Mouse (Mus musculus) adrenal gland, adult (tissue): ENCODE results near the gene Ldhal6b.
"Not testable (repeated sequence)": the region's sequence is repeated elsewhere in the genome, so short reads cannot be mapped to it uniquely, and the experiment has no call there.

Source experiments
- DNase-seq, 2 experiments: peaks; one replicate each; pipeline ENCODE4 v3.0.0; 2022 to 2023; ENCODE audit warnings: low spot score in 1 of 2; ENCODE audit not compliant: inconsistent age in 2 of 2

Ldhal6b gene

DNA sequence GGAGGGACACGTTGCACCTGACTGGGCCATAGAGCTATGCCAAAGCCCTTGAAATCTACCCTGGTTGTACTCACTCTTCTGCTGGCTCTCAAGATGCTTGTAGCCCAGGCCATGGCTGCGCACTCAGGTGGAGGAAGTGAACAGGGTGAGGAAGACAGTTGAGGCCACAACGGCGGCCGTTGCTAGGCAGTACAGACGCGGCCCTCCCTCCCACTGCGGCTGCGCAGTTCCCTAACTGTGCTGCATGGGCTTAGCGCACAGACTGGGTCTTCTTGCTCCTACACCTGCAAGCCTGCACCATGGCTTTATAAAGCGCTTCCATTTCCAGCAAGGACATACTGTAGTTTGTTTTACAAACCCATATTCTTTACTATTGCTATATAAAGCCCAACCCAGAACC is at the start of gene Ldhal6b:
Gene Ldhal6b, minus strand, starts transcription at position 223 of the 400 bp plus-strand sequence.
- no peak for DNase-seq

- no peak for DNase-seq
Measured at GRCm38 (mm10) chr17:5467177-5467576, 48.6 kb upstream of the Ldhal6b start.

DNA sequence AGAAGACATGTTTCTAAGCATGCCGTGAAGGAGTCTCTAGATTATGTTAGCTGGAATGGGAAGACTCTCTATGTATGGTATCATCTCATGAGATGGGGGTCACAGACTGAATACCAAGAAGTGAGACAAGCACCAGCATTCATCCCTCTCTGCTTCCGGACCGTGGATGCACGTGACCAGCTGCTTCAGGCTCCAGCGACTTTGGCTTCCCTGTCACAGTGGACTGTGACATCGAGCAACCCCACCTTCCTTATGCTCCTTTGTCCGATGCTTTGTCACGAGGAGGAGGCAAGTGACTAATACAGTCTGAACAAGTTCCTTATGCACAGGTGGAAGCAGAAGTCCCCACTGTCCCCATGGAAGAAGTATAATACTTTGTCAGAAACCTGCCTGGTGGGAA is 48.2 kb upstream of the Ldhal6b start:
- no peak for DNase-seq

DNA sequence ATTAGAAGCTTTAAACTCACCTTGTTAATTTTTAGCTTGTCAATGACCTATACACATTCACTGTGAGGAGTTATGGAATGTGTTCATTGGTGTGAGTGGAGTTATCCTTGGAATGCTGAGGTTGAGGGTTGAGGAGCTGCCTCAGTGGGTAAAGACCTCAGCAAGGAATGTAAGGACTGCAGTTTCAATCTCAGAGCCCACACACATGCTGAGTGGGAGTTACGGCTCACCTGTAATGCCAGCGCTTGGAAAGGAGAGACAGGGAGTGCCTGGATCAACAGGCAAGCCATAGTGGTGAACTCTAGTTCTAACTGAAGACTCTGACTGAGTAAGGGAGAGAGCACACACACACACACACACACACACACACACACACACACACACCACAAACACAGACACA is 45.3 kb upstream of the Ldhal6b start:
- no peak for DNase-seq

GRCm38 (mm10) chr17:5453657-5454056 is 35.1 kb upstream of the Ldhal6b start:
- no peak for DNase-seq

GRCm38 (mm10) chr17:5443751-5444150 is 25.2 kb upstream of the Ldhal6b start:
- peak; percentile 64 to 79 for DNase-seq

DNA sequence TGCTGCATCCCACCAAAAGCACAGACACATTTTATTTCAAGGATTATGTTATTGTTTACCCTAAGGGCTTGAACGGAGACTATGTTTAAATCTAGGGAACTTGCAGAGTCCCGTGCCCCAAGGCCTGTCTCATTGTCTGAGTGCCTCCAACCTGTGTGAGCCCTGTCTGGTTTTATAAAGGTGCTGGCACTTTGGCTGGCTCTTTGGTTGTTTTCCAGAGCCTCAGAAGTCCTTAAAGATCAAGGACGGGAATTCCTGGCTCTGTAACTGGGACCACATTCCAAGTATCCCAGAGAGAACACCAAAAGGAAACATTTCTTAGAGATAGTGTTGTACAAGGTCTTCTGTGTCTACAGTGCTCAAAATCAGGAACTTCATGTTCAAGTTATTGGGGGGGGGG is 24.7 kb upstream of the Ldhal6b start:
- DNase-seq, result peak; percentile 33 to 57

DNA sequence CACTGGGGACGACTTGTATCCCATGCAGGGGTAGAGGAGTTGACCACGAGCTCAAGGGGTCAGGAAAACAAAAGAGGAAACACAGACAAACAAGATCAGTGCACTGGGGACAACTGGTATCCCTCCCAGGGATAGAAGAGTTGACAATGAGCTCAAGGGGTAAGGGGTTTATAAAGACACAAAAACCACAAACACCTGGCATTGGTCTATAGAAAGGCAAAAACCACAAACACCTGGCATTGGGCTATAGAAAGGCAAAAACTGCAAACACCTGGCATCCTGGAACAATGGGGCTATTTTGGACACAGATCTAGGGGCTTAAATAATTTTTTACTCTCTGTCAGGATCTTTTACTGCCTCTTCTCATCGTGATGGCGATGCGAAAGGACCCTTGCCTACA is 23.8 kb upstream of the Ldhal6b start:
- not testable (repeated sequence) for DNase-seq

DNA sequence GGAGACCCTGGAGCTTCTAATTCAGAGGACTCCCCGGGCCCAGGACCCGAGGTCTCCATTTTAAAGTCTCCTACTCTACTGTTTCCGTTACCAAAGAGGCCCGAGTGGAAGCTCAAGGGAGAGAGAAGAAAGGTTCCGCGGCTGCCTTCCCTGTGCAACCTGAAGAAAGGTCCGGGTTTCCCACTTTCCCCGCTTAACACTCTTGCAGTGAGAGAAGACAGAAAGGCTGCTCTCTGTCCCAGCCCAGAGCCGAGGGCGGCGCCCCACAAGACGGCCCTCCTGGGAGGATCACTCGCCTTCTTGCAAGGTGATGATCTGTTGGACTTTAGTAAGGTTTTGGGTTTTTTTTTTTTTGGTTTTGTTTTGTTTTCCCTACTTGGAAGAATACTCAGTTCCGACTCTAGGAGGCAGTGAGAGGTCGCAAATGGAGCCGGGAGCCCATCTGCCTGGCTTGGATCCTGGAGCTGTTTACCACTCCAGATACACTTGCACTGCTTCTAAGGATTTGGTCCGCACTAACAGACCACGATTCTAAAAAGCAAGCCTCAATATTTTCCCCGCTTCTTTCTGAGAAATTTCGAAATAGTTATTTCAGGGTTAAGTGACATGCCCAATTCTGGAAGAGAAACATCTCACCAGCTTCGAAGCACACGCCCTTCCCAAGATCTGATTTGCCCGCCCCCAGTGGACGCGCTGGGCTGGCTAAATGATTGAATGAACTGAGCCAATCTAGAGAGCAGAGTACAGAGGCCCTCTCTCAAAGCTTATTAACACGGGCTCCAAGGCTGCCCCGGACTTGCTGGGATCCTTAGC is 21.8 kb upstream of the Ldhal6b start, which contains the start of gene Tmem242:
Gene Tmem242, minus strand, starts transcription at position 101 of the 813 bp plus-strand sequence.
- DNase-seq, result peak; percentile 91 to 98

GRCm38 (mm10) chr17:5439831-5440158 is 21.2 kb upstream of the Ldhal6b start:
- DNase-seq, result no peak

GRCm38 (mm10) chr17:5429772-5430133 is 11.2 kb upstream of the Ldhal6b start:
- no peak for DNase-seq

- peak; percentile 86 to 97 for DNase-seq
Measured at GRCm38 (mm10) chr17:5429090-5429771, 10.7 kb upstream of the Ldhal6b start.

DNA sequence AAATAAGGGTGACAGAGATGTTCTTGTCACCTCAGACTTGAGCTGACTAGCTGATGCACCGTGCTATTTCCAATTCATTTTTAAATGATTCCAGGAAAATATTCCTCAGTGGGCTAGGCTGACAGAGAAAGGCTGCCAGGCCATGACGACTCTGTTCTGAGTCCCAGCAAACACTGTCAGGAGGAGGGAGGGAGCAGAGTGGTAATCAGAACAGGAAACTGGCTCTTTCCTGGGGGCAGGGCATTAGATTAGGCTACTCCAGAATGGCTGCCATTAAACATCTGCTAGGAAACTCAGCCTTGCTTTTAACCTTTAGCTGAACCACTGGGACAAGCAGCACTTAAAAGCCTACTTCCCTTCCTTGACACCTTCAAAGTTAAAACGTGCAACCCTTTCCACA is 6.6 kb upstream of the Ldhal6b start:
- DNase-seq, result no peak

- DNase-seq, result no peak
Measured at GRCm38 (mm10) chr17:5424156-5424555, 5.6 kb upstream of the Ldhal6b start.

DNA sequence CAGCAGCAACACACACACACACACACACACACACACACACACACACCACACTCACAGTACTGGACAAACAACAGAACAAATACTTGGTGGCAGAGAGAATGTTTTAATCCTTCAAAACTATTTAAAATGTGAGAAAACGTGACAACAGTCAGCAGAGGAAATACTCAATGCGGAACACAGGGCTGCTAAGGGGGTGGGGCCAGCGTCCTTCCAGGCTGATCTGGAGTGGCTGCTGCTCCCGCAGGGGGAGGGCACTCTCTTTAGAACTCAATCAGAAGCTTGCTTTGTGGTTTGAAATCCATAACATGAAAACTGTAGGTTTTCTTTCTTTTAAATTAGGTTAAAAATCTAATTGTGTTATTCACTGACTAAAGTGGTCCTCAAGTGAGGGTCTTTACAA is 3.3 kb upstream of the Ldhal6b start:
- DNase-seq, result no peak

- DNase-seq, result peak in 1 of 2 experiments; percentile 42
Measured at GRCm38 (mm10) chr17:5419771-5420518, 1.4 kb upstream of the Ldhal6b start.

DNA sequence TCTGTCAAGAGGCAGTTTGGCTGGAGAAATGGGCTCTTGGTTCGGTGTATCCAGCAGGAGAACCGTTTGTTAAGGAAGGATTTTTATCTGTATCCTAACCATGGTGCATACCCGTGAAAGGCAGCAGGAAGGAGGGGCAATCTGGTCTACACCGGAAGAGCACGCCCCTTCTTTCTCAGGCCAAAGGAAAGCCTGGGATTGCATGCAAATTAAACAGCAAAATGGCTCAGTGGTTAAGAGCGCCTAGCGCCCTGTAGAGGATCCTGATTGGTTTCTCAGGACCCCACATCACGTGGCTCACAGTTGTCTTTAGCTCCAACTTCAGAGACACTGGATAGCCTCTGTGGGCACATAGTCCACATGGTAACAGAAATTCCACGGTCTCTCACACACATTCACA is 489 bp upstream of the Ldhal6b start:
- DNase-seq, result no peak

DNA sequence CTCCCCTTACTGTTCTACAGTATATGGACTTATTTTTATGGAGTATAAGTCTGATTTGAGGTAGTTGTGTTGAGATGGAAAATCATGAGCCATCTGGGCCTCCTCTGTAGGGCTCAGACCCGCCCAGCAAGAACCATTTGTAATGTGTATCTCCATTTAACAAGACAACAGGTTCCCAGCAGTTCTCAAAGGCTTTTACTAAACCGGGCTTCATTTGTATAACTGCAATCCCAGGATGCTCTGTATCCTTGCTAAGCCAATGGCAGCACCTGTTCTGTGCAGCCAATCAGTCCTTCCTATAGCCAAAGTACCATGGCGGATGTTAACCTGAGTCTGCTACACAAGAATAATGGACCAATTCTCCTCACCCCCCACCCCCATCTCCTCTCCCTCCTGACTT is 2.0 kb downstream of the Ldhal6b start:
- no peak for DNase-seq

DNA sequence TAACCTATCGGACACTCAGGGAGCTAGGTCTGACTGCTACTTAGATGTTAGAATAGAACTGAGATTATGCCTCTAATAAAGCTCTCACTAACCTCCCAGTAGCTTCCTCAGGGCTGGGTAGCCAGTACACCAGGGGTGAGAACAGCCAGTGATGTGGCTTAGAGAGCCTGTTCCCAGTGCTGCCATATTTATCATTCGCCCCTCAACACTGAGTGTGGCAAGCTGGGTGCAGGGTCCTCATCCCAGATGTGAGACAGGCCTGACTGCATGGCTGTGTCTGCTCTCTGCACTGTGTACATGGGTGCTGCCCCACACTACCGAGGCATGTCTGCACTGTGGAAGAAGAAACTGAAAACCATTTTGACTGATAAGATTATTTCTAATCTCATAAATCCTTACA is 4.5 kb downstream of the Ldhal6b start:
- no peak for DNase-seq

- DNase-seq, result no peak
Measured at GRCm38 (mm10) chr17:5413350-5413749, 5.2 kb downstream of the Ldhal6b start.

DNA sequence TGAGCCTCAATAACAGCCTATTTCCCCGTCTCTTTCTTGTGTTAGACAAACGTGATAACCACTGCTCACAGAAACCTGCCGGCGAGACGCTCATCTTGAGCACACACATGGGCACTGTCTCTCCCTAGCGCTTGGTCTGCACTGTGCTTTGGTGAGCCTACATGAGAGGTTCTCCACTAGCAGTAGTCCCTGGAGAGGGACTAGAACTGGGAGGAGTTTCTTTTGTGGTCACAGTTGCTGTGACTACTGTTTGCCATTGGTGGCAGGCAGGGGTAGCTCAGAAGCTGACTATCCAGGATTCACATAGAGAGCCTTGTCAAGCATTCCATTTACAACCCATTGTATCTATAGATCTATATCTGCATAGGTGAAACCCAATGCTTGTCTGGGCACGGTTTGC is 5.8 kb downstream of the Ldhal6b start:
- DNase-seq, result no peak

DNA sequence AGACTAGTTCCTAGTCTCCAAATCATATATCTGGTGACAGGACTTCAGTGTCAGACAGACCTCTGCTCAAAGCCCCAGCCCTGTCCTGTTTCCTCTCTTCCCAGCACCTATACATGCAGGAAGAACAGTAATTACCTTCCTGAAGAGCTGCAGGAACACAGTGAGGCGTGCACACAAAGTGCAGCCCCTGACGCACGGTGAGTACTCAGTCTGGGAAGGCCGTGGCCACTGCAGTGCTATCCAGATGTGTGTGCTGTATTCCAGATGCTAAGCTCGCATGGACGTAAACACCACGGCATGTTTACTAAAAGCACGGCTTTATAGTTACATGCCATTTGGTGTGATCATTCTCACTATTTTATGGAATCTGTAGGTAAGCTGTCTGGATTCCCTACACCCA is 6.3 kb downstream of the Ldhal6b start:
- no peak for DNase-seq
